Mouse (Mus musculus) heart, postnatal 36 days (tissue): ENCODE data around the gene E030018B13Rik. TPM values are rescaled to one million over a fixed set of nuclear protein-coding genes. Genes with fewer than 3 reads are reported as not detected.
A peak's percentile ranks its signal among the peaks of the same experiment; 100 is the strongest.

ENCODE experiments used
- DNase-seq, 2 experiments: peaks; one replicate each; pipeline ENCODE4 v3.0.0; 2021 to 2022
- intact Hi-C: fragments of 180-260 bp; cut with DNase I; formaldehyde crosslinking; loops from one replicate; pipeline ENCODE4 v1.15.1; 2025
- total RNA-seq, 2 experiments: library from RNA; stranded (reverse); gene quantifications; 2 replicates each; pipeline ENCODE4 v1.2.3; 2021

The E030018B13Rik gene
- total RNA-seq, 2 experiments from 2014 or later, result not detected

DNA sequence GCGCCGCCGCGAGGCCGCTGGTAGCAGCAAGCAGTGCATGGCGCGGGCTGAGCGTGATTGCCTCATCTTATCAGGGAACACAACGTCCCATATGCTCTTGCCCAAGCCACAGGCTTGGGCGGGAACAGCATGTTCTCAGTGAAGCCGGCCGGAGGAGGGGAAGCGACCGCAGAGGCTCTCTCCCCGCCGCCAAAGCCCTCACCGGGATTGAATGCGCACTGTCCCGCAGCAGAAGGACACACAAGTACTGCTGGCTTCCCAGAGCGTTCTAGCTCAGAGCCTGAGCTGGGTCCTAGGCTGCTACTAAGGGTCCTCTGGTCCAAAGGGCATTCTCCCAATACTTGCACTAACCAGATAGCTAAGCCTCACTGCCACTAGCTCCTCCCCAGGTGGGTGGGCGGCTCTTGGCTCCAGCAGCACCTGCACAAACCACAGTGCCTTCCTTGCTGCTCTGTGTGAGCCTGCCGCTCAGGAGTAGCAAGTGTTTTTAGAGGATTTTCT lies 19.6 kb upstream of the E030018B13Rik start:
- intact Hi-C loops, result loop anchor here (2.0 kb wide), 2 partner anchors 38 to 40 kb away; no protein-coding TSS in a partner anchor
- DNase-seq, result peak; percentile 92 to 94

- no peak for DNase-seq
Measured at GRCm38 (mm10) chr7:63897655-63898054, 19.0 kb upstream of the E030018B13Rik start.

GRCm38 (mm10) chr7:63898201-63898600 lies 18.5 kb upstream of the E030018B13Rik start:
- intact Hi-C loops, result no loop called here
- no peak for DNase-seq

More at GRCm38 (mm10) chr7:63897655-63898054, 19.0 kb upstream of the E030018B13Rik start:
- intact Hi-C loops, result loop anchor here (2.0 kb wide), 2 partner anchors 39 kb away; no protein-coding TSS in a partner anchor

DNA sequence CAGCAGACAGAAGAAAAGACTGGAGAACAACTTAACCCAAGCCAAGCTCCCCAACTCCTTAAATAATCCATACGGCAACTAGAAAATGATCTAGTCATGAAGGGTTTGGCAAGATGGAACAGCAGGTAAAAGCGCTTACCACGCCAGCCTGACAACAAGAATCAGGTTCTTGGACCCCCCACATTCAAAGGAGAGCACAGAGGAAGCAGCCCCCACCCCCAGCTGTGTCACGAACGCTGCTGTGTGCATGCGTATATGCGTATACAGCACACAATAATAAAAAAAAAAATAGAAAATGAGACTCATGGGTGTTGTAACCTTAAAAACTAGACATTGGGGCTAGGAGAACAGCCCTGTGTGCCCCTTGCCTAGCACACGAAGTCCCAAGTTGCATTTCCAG lies 16.7 kb upstream of the E030018B13Rik start:
- DNase-seq, result no peak
- intact Hi-C loops, result no loop called here

DNA sequence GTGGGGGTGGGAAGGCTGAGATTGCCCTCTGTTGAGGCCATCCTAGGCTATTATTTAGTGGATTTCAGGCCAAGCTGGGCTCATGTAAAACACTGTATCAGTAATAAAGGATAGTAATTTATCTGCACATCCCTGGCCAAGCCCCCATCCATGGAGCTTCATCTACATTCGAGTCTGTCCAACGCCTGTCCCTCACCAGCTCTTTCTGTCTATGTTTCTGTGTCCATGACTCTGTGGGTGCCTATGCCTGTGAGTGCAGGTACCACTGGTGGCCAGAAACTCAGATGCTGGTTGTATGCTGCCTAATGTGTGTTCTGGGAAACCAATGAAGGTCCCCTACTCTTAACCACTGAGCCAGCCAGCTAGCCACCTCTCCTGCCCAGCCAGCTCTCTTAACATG lies 16.2 kb upstream of the E030018B13Rik start:
- no peak for DNase-seq
- intact Hi-C loops, result no loop called here

DNA sequence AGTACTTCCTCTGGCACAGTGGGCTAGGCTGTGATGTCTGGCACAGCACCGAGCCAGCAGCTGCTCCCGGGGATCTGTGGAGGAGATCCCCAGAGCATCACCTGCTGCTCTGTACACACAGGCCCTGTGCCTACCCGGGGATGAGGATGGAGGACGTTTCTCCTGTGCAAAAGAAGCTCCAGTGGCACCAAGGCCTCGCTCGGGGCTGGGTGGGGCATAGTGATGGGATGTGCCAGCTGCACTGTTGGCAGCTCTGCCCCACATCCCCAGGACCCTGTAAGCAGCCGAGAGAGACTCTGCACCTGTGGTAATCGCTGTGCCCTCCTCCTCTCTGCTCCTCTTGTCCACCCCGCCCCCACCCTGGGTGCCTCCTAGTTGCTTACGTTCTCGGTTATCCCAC lies 15.3 kb upstream of the E030018B13Rik start:
- DNase-seq, result no peak
- intact Hi-C loops, result no loop called here

GRCm38 (mm10) chr7:63901942-63902341 lies 14.7 kb upstream of the E030018B13Rik start:
- intact Hi-C loops, result no loop called here
- DNase-seq, result no peak

DNA sequence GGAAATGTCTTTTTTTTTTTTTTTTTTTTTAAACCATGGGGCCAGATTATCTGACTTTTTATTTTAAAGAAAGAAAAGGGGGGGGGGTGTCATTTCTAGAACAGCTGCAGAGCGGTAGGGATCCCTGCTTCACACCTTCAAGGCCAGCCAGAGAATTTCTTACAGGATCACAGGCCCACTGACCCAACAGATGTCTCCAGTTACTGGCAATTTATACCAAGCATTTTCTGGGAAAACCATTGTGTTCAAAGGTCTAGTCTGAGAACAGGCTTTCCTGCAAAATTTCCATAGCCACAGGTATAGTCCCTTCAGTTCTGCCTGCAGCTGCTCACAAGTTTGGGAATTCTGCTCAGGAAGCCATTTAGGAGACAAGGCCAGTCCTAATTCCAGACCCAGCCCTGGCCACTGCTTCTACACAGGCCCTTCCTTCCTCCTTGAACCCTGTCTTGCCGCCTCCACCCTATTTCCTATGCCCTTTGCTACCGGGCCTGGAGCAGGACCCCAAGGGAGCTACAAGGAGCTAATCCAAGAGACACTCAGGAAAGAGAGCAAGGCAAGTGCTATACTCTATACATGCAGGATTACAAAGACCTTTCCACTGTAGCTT lies 13.9 kb upstream of the E030018B13Rik start:
- intact Hi-C loops, result no loop called here
- DNase-seq, result no peak

DNA sequence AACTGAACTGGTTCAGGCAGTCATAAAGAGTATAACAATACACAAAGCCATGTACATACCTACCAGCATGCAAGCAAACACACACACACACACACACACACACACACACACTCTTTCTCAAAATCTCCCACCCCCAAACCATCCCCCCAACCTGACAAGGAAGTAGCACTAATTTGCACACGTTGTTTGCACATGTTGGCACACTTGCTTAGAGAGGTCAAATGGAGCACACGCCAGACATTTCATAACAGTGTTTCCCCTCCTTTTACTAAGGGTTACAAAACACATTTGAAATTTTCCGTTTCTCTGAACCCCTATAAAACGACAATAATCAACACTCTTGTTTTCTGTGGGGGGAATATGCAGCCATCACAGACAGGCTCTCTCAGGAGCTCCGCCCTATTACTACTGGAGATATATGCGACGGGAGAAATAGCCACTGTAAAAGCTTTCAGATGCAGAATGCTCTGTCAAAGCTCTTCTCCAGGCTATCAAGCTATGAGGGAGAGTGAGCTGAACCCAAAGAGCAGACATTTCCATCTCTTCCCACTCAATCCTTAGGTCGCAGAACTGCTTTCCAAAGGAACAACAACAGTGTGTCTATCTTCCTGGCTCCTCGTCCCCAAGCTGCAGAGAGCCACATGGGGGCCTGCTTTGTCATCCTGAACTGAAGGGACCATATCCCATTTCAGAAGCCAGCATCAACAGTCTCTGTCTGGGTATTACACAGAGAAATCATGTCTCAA lies 12.8 kb upstream of the E030018B13Rik start:
- intact Hi-C loops, result loop anchor here (2.0 kb wide), 1 partner anchor 33 kb away; no protein-coding TSS in a partner anchor
- no peak for DNase-seq

DNA sequence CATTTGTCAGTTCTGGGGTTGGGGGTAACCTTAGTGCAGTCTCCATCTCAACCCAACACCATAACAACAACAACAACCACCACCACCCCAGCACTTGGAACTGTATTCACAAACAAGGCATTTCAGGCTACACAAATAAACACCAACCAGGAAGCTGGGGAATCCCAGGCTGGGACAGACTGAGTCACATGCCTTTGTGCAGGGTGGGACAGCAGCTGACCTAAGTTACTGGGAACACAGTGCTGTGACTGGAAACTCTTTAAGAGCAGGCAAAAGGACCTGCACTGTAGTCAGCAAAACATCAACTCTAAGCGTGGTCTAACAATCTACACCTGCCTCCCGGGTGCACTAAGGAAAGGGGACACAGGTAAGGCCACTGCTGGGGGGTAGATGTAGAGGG lies 11.5 kb upstream of the E030018B13Rik start:
- intact Hi-C loops, result loop anchor here (2.0 kb wide), 1 partner anchor 32 kb away; no protein-coding TSS in a partner anchor
- peak; percentile 70 to 78 for DNase-seq

DNA sequence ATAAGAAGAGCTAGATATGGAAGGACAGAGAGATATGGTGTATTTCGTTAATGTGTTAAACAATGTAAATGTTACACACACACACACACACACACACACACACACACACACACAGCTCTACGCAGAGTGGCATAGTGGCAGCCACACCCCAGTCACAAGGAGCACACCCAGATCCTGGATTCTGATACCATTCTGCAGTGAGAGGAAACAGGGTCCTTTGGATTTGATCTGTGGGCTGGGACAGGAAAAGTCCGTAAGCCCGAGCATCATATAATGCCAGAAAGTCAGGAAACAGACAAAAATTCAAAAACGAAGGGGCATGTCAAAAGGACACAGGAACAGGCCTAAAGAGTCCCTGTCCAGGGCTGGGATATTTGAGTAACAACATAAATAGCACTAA lies 11.0 kb upstream of the E030018B13Rik start:
- DNase-seq, result no peak
- intact Hi-C loops, result loop anchor here (2.0 kb wide), 1 partner anchor 31 kb away; no protein-coding TSS in a partner anchor

GRCm38 (mm10) chr7:63907778-63908495 lies 8.7 kb upstream of the E030018B13Rik start:
- DNase-seq, result no peak
- intact Hi-C loops, result no loop called here

GRCm38 (mm10) chr7:63908496-63909285 lies 8.0 kb upstream of the E030018B13Rik start:
- intact Hi-C loops, result no loop called here
- DNase-seq, result no peak

DNA sequence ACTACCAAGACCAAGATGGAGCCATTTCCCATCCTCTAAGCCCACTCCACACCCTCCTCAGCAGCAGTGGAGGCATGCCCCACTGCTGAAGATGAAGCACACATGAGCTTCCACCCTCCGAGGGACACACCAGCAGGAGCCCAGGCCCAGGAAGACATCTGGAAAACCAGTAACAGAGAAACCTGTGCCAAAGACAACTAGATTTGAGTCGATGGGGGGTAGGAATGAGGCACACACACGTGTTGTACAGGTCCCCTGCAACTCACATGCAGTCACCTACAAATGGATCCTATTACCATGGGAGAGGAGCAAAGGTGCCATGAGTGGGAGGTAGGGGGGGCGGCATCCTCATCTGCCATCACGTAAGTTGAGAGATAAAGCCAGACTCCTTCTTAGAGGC lies 6.4 kb upstream of the E030018B13Rik start:
- intact Hi-C loops, result no loop called here
- peak; percentile 47 to 54 for DNase-seq

- DNase-seq, result peak; percentile 65 to 71
- intact Hi-C loops, result no loop called here
Measured at GRCm38 (mm10) chr7:63910912-63911311, 5.7 kb upstream of the E030018B13Rik start.

GRCm38 (mm10) chr7:63911383-63912233 lies 5.0 kb upstream of the E030018B13Rik start:
- intact Hi-C loops, result loop anchor here (2.0 kb wide), 1 partner anchor 25 kb away; no protein-coding TSS in a partner anchor
- DNase-seq, result peak; percentile 78 to 89

DNA sequence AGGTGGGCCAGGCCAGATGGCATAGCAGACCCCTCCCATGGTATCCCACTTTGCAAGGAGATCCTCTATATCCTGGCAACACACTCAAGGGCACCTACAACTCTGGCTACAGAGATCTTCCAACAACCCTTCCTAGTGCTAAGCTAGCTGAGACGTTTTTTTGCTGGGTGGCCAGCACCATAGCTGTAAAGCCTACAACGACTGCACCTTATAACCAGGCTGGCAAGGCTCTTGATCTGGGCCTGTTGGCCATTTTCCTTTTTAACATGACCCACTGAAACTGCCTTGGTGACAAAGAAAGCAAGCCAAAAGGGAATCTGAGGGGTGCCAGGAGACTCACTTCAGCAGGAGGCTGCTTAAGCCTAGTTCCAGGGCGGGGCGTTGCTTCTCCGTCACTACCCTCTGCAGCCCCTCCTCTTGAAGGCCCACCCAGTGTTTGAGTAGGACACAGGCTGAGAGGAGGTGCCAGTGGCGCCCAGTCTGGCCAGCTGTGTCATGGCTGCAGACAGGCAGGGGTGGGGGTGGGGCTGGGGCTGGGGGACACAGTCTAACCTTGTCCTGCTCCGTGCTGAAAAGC lies 4.3 kb upstream of the E030018B13Rik start:
- intact Hi-C loops, result loop anchor here (2.0 kb wide), 1 partner anchor 24 kb away; no protein-coding TSS in a partner anchor
- peak in 1 of 2 experiments; percentile 65 for DNase-seq

DNA sequence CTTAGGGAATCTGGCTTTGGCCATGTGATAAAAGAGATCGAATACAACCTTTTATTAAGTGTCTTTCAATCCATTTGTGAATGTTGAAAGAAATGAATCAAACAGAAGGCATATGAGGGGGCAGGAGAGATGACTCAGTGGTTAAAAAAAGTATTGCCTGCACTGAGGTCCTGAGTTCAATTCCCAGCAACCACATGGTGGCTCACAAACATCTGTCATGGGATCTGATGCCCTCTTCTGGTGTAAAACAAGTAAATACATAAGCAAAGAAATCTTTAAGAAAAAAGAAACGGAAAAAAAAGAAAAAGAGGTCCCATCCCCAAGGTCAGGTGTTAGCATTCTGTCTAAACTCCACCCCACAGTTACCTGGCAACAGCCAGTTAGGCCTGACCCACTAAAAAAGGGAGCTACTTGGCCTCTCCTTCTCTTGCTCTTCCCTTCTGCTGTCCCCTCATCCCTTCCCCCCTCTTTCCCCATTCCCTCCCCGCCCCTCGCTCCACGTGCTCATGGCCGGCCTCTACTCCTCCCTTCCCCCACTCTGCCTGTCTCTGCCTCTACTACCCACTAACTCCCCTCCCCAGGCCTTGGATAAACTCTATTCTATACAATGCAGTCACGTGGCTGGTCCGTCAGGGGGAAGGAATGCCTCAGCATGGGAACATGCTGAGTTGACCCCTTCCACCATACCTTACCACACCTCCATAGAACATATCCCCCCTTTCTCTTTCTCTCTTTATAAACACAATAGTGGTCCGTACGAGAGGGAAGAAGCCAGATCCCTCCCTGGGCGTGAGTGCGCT lies 3.5 kb upstream of the E030018B13Rik start:
- no peak for DNase-seq
- intact Hi-C loops, result loop anchor here (2.0 kb wide), 1 partner anchor 24 kb away; no protein-coding TSS in a partner anchor
